Mouse (Mus musculus): Measurements from ENCODE around the gene Gfpt1.
"Not testable (repeated sequence)": the region's sequence is repeated elsewhere in the genome, so short reads cannot be mapped to it uniquely, and the experiment has no call there.

The Gfpt1 gene

GRCm38 (mm10) chr6:87042004-87042336 is 676 bp upstream of the Gfpt1 start:
- no peak for DNase-seq (ENCODE audit: low read depth, low spot score)

DNA sequence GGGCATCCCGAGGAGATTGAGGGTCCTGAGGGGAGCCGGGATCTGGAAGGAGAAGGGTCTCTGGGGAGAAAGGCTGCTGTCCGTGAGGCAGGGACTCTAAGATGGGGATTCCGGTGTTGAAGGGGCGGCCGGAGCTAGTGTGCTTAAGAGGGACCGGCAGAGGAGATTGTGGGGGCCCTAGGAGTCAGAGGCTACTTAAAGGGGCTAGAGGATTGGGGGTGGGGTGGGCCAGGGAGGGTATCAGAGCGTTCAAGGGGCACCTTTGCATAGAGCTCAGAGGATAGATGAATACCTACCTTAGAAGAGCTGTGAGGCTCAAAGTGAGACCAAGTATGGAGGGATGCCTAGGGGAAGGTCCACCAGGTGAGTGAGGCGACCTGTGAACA is 478 bp downstream of the Gfpt1 start:
- peak; percentile 17 for DNase-seq (ENCODE audit: low read depth, low spot score)

DNA sequence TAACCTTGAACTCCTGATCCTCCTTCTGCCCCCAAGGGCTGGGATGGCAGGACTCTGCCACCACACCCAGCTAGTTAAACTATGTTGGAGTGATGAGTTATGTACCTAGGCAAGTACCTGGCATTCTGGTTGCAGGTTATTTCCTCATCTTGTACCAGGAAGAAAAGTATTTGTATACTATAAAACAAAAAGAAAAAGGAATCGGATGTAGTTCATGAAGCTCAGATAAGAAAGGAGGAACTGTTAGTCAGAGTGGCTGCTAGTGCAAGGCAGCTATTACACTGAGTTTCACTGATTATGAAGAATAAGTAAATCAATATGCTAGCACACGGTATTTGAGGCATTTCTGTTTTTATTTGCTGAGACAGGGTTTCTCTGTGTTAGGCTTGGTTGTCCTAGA is 2.2 kb downstream of the Gfpt1 start:
- no peak for DNase-seq (ENCODE audit: low read depth, low spot score)

DNA sequence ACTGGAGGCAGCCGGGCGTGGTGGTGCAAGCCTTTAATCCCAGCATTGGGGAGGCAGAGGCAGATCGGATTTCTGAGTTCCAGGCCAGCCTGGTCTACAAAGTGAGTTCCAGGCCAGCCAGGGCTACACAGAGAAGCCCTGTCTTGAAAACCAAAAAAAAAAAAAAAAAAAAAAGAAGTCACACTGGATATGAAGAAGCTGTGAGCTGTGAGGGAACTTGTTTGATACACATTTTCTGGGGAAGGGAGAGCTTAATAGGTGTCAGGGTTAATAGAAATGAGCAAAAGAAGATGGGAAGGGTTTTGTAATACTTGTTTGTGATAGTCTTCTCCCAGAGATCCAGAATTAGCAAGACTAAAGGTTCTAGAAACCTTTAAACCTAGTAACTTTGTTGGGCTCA is 2.9 kb downstream of the Gfpt1 start:
- DNase-seq (ENCODE audit: low read depth, low spot score), result no peak

GRCm38 (mm10) chr6:87048712-87049111 is 6.1 kb downstream of the Gfpt1 start:
- not testable (repeated sequence) for DNase-seq (ENCODE audit: low read depth, low spot score)

DNA sequence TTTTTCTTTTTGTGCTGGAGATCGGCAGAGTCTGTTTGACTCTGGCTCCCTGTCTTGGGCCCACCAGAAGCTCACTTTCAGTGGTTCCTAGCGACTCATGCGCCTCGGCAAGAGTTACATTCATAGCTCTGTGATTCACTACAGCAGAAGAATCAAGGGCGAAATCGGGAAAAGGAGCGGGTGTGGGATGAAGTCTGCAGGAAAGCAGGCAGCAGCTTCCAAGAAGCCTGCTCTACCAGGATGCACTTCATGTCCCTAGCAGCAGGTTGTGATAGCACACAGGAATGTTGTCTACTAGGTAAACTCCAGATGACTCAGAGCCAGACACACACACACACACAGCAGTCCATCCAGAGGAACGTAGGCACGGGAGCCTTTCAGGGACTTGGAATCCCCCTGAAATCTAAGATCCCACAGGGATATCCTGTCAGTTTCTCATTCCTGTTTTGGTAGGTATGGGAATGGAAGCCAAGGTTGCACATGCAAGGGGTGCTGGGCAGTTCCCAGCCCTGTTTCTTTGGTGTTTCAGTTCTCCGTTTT is 9.3 kb downstream of the Gfpt1 start:
- no peak for DNase-seq (ENCODE audit: low read depth, low spot score)

DNA sequence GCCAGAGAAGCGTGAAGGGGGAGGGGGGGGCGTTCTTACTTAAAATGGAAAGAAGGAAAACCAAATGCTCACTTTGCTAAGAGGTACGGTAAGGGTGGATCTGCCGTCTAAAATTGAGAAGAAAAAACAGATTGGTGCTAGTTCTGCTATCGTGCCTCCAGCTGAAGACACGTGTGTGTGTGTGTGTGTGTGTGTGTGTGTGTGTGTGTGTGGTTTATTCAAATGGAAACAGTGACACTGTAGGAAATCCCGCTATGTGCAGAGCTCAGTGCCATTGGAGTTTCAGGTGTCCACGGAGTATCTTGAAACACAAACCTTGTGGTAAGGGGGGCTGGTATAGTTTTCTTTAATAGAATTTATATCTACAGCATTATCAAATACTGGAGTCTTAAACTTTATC is 11.5 kb downstream of the Gfpt1 start:
- DNase-seq (ENCODE audit: low read depth, low spot score), result no peak

GRCm38 (mm10) chr6:87059754-87060153 is 17.1 kb downstream of the Gfpt1 start:
- no peak for DNase-seq (ENCODE audit: low read depth, low spot score)

DNA sequence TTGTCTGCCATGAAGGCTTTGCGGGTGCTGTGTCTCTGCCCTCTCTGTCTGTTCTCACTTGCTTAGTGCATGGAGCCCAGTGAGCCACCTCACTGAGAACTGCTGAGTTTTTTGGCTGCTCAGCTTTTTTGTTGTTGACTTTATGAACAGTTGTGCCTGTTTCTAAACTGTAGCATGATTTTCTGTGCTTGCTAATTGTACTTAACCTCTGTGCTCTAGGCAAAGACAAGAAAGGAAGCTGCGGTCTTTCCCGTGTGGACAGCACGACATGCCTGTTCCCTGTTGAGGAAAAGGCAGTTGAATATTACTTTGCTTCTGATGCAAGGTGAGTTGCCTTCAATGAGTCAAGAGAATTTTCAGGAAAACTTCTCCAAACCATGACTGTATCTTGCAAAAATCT is 20.9 kb downstream of the Gfpt1 start:
- no peak for DNase-seq (ENCODE audit: low read depth, low spot score)

DNA sequence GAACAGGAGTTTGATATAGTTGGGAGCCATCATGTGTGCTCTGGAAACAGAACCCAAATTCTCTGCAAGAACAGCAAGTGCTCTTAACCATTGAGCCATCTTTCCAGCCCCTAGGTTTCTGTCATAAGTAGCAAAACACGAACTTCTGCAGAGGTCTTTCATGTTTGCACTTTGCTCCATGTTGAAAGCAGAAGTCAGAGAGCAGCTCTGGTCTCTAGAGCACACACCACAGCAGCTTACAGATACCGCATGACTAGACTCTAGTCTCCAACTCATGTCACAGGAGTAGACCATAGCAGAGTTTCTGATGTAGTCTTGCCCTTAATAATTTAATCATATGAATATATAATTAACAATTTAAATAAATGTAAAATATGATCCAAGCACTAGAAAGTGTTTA is 25.6 kb downstream of the Gfpt1 start:
- DNase-seq (ENCODE audit: low read depth, low spot score), result no peak

DNA sequence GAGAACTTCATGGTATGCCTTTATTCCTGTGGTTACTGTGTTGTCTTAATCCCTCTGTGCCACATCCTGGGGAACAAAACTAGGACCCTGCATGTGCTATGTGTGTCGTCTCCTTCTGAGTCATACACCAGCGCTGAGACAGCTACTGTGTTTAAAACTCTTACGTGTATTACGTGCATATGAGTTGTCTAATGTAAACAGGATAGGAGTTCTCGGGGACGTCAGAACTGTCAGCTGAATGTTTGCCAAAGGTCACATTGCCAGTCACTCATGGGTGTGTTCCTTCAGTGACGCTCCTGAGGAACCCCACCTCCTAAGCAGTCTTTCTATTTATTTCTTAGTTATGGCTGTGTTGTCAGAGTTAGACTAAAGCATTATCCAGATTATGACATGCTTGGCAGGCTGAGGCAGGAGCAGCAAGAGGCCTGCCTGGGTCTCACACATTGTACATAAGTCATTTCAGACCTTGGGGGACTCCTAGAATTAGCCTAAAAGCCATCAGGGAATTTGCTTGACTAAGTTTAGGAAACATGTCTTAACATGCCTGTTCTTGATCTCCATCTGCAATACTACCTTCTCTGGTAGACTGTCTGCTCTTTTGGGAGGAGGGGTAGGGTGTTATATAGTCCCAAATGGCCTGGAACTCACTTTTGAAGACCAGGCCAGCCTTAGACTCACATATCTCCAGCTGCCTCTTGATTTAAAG is 26.7 kb downstream of the Gfpt1 start:
- DNase-seq (ENCODE audit: low read depth, low spot score), result no peak

- DNase-seq (ENCODE audit: low read depth, low spot score), result no peak
These were observed 28.0 kb downstream of the Gfpt1 start for GRCm38 (mm10) chr6:87070641-87071040.

- DNase-seq (ENCODE audit: low read depth, low spot score), result no peak
These were observed 30.1 kb downstream of the Gfpt1 start for GRCm38 (mm10) chr6:87072759-87073158.

DNA sequence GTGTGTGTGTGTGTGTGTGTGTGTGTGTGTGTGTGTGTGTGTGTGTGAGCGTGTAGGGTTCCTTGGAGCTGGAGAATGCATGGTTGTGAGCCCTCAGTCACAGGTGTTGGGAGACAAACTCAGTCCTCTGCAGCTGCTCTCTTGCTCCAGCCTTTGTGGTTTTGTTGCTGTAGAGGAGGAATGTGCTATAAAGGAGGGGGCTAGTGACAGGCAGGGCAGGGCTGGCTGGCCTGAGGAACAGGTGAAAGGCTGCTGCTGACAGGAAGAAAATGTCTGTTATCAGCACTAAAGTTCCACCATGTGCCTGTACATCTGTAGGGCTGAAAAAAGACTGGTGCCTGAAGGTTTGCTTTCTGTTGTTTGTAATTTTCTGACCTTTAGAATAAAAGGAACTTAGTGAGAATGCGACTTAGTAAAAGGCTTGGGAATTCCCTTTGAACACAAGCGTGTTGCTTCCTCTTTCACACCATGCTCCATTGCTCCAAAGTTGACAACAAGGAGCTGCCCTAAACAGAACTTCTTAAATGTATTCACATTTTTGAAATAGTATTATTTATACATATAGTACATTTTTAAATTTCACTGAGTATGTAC is 32.5 kb downstream of the Gfpt1 start:
- DNase-seq (ENCODE audit: low read depth, low spot score), result no peak

DNA sequence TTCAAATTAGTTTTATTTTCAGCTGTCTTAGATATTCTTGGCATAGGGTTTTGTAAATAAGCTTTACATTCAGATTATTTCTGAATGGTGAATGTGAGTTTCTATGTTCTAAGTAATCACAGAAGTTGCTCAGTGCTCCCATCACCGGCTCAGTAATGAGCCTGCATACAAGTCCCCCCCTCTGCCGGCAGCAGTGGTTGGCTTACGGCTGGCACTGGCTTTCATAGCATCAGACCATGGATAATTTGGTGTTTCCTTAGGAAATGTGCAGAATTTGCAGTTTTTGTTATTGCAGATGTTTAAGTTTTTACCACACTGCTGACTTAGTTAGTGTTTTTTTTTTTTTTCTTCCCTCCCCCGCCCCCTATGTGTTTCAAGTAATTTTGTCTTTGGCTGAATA is 36.8 kb downstream of the Gfpt1 start:
- no peak for DNase-seq (ENCODE audit: low read depth, low spot score)

- DNase-seq (ENCODE audit: low read depth, low spot score), result no peak
These were observed 42.4 kb downstream of the Gfpt1 start for GRCm38 (mm10) chr6:87085026-87085425.

DNA sequence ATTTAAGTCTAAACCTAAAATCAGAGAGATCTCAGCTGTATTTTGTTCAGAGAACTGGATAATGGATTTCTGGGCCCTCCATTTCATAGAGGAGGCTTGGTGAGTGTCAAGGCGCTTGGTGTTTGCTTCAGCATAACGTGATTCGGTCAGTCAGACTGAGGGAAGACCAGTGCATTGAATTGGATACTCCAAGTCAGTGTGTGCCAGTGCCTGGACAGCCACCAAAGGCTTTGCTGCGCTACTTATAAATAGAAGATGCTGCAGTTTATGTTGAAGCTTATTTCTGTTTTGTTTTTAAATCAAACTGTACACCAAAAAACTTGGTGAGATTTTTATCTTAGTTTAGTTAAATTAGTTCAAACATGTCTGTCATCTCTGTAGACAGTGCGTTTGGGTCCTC is 45.7 kb downstream of the Gfpt1 start:
- DNase-seq (ENCODE audit: low read depth, low spot score), result no peak

- DNase-seq (ENCODE audit: low read depth, low spot score), result no peak
These were observed 48.2 kb downstream of the Gfpt1 start for GRCm38 (mm10) chr6:87090877-87091276.

DNA sequence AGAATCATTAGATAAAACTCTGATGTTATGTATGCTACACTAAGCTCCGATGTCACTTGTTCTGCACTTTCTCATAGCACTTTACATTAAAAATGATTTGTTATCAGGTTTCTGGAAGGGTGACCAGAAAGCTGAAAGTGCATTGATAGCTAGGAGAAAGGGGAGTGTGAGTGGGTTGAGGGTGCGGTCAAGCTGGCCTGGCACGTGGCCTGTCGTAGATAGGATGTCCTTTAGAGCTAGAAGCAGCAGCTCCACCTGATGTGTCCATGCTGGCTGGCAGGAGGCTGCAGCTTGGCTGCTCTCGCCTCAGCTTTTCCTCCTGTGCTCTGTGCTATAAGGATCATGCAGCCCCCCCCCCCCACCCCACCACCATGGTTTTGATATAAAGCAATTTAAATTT is 49.8 kb downstream of the Gfpt1 start:
- DNase-seq (ENCODE audit: low read depth, low spot score), result no peak

DNA sequence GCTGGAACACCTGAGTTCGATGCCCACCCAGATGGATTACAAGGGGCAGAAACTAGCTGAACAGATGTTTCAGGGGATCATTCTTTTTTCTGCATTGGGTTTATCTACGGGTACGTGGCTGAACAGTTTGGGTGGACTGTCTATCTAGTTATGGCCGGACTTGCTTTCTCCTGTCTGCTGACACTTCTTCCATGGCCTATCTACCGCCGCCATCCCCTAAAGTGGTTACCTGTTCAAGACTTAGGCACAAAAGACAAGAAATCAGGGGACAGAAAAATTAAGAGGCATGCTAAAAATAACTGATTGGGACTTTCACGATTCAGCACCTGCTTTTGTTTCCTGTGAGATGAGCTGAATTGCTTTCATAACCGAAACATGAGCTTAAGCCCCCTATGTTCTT is 51.0 kb downstream of the Gfpt1 start:
- DNase-seq (ENCODE audit: low read depth, low spot score), result not testable (repeated sequence)

- DNase-seq (ENCODE audit: low read depth, low spot score), result no peak
These were observed 56.6 kb downstream of the Gfpt1 start for GRCm38 (mm10) chr6:87099261-87099660.

- peak; percentile 12 for DNase-seq (ENCODE audit: low read depth, low spot score)
These were observed 57.1 kb downstream of the Gfpt1 start for GRCm38 (mm10) chr6:87099671-87100296.
